Mouse (Mus musculus) megakaryocyte, embryonic 14.5 days (primary cell): ENCODE results near the gene Jam2. TPM values are rescaled to one million over a fixed set of nuclear protein-coding genes. Genes with fewer than 3 reads are reported as not detected.

Experiments
- H3K27me3 ChIP-seq: replicated peaks from 2 replicates; pipeline ENCODE3; 2012; ENCODE audit warnings: inconsistent platforms
- H3K36me3 ChIP-seq: replicated peaks from 2 replicates; pipeline ENCODE3; 2012; ENCODE audit warnings: low read length, inconsistent platforms, mixed read lengths
- H3K4me1 ChIP-seq: 2 replicates; pipeline ENCODE4 v1.6.1; 2012; ENCODE audit warnings: inconsistent platforms
- H3K4me3 ChIP-seq: replicated peaks from 2 replicates; pipeline ENCODE3; 2012; ENCODE audit warnings: moderate library complexity, mild to moderate bottlenecking, inconsistent platforms
- H3K9me3 ChIP-seq: 2 replicates; pipeline ENCODE4 v1.6.1; 2012; ENCODE audit warnings: inconsistent platforms
- FLI1 ChIP-seq: IDR thresholded peaks from 2 replicates; pipeline ENCODE4 v1.6.1; 2012; ENCODE audit warnings: low read length, inconsistent platforms, mixed read lengths
- GATA1 ChIP-seq: IDR thresholded peaks from 3 replicates; pipeline ENCODE4 v1.6.1; 2012; ENCODE audit warnings: mixed read lengths, low read length, inconsistent platforms, borderline replicate concordance
- polyA plus RNA-seq: library from polyadenylated mRNA; stranded (reverse); fragments of >175 nt; gene quantifications from 2 replicates; pipeline ENCODE4 v1.2.3, GENCODE M21; 2012; ENCODE audit warnings: low replicate concordance; ENCODE audit not compliant: insufficient read depth

Gene Jam2
- polyA plus RNA-seq, 1 experiment, result 0.81 TPM

GRCm38 (mm10) chr16:84779718-84780117 is 5.8 kb downstream of the Jam2 start:
- peaks cover 4% of the 10 kb centered on the region for H3K36me3 ChIP-seq
- TF ChIP-seq GATA1 (no peak), FLI1 (no peak)
- H3K27me3 ChIP-seq, result peaks cover 5% of the 10 kb centered on the region
- no peak overlapping the region for H3K4me3 ChIP-seq
- peaks cover 8% of the 10 kb centered on the region for H3K9me3 ChIP-seq
- H3K4me1 ChIP-seq, result peaks cover 51% of the 10 kb centered on the region

GRCm38 (mm10) chr16:84783279-84783678 is 9.4 kb downstream of the Jam2 start:
- no peak overlapping the region for H3K4me3 ChIP-seq

GRCm38 (mm10) chr16:84784966-84785365 is 11.0 kb downstream of the Jam2 start:
- H3K4me3 ChIP-seq, result no peak overlapping the region
- peaks cover 45% of the 10 kb centered on the region for H3K4me1 ChIP-seq
- no peaks in the 10 kb centered on the region for H3K9me3 ChIP-seq
- H3K36me3 ChIP-seq, result peaks cover 1% of the 10 kb centered on the region
- no peaks in the 10 kb centered on the region for H3K27me3 ChIP-seq
- no peak for TF ChIP-seq GATA1
- TF ChIP-seq FLI1, result no peak

More at GRCm38 (mm10) chr16:84783279-84783678, 9.4 kb downstream of the Jam2 start:
- Histone ChIP-seq H3K4me1 (peaks cover 53% of the 10 kb centered on the region), H3K27me3 (no peaks in the 10 kb centered on the region), H3K36me3 (peaks cover 4% of the 10 kb centered on the region), H3K9me3 (peaks cover 8% of the 10 kb centered on the region)
- TF ChIP-seq FLI1 (no peak), GATA1 (no peak)

- TF ChIP-seq FLI1, result no peak
- TF ChIP-seq GATA1, result no peak
- H3K36me3 ChIP-seq, result no peaks in the 10 kb centered on the region
- no peaks in the 10 kb centered on the region for H3K27me3 ChIP-seq
- H3K4me1 ChIP-seq, result peaks cover 14% of the 10 kb centered on the region; the same call in 1 of the 2 replicates
- H3K9me3 ChIP-seq, result 0 out of 2 replicates have a peak, but pooled peaks cover 4% of the 10 kb centered on the region
- peak overlapping the region; percentile 29 for H3K4me3 ChIP-seq
Observed at GRCm38 (mm10) chr16:84790595-84791165, 16.8 kb downstream of the Jam2 start.

- Histone ChIP-seq H3K27me3 (no peaks in the 10 kb centered on the region), H3K9me3 (0 out of 2 replicates have a peak, but pooled peaks cover 4% of the 10 kb centered on the region), H3K4me1 (0 out of 2 replicates have a peak, but pooled peaks cover 5% of the 10 kb centered on the region), H3K4me3 (no peak overlapping the region), H3K36me3 (no peaks in the 10 kb centered on the region)
- no peak for TF ChIP-seq FLI1
- TF ChIP-seq GATA1, result no peak
Observed at GRCm38 (mm10) chr16:84793401-84793800, 19.5 kb downstream of the Jam2 start.

GRCm38 (mm10) chr16:84795337-84795736 is 21.4 kb downstream of the Jam2 start:
- H3K27me3 ChIP-seq, result no peaks in the 10 kb centered on the region
- no peaks in the 10 kb centered on the region for H3K36me3 ChIP-seq
- no peak overlapping the region for H3K4me3 ChIP-seq
- TF ChIP-seq FLI1 (no peak), GATA1 (no peak)
- H3K4me1 ChIP-seq, result peaks cover 12% of the 10 kb centered on the region
- 0 out of 2 replicates have a peak, but pooled peaks cover 4% of the 10 kb centered on the region for H3K9me3 ChIP-seq

GRCm38 (mm10) chr16:84796678-84797077 is 22.8 kb downstream of the Jam2 start:
- no peaks in the 10 kb centered on the region for H3K36me3 ChIP-seq
- H3K27me3 ChIP-seq, result no peaks in the 10 kb centered on the region
- no peaks in the 10 kb centered on the region for H3K9me3 ChIP-seq
- no peak overlapping the region for H3K4me3 ChIP-seq
- TF ChIP-seq FLI1, result no peak
- TF ChIP-seq GATA1, result no peak
- peaks cover 15% of the 10 kb centered on the region for H3K4me1 ChIP-seq

GRCm38 (mm10) chr16:84800038-84800437 is 26.1 kb downstream of the Jam2 start:
- no peaks in the 10 kb centered on the region for H3K9me3 ChIP-seq
- peaks cover 36% of the 10 kb centered on the region for H3K4me1 ChIP-seq
- no peak overlapping the region for H3K4me3 ChIP-seq
- no peaks in the 10 kb centered on the region for H3K27me3 ChIP-seq
- TF ChIP-seq GATA1 (no peak), FLI1 (no peak)
- no peaks in the 10 kb centered on the region for H3K36me3 ChIP-seq

GRCm38 (mm10) chr16:84802217-84802616 is 28.3 kb downstream of the Jam2 start:
- TF ChIP-seq GATA1 (no peak), FLI1 (no peak)
- H3K36me3 ChIP-seq, result peaks cover 6% of the 10 kb centered on the region
- no peaks in the 10 kb centered on the region for H3K9me3 ChIP-seq
- H3K27me3 ChIP-seq, result no peaks in the 10 kb centered on the region
- H3K4me1 ChIP-seq, result peaks cover 40% of the 10 kb centered on the region
- no peak overlapping the region for H3K4me3 ChIP-seq

GRCm38 (mm10) chr16:84804866-84805265 is 30.9 kb downstream of the Jam2 start:
- Histone ChIP-seq H3K27me3 (no peaks in the 10 kb centered on the region), H3K9me3 (peaks cover 6% of the 10 kb centered on the region), H3K4me3 (peak overlapping the region; percentile 43), H3K36me3 (peaks cover 15% of the 10 kb centered on the region), H3K4me1 (peaks cover 37% of the 10 kb centered on the region)
- TF ChIP-seq FLI1, result no peak
- no peak for TF ChIP-seq GATA1

GRCm38 (mm10) chr16:84806175-84806574 is 32.3 kb downstream of the Jam2 start:
- Histone ChIP-seq H3K27me3 (no peaks in the 10 kb centered on the region), H3K36me3 (peaks cover 15% of the 10 kb centered on the region), H3K4me1 (peaks cover 43% of the 10 kb centered on the region), H3K9me3 (peaks cover 6% of the 10 kb centered on the region), H3K4me3 (no peak overlapping the region)
- TF ChIP-seq FLI1, result no peak
- TF ChIP-seq GATA1, result no peak
